Mouse (Mus musculus) cortical plate, adult 2 months (tissue): ENCODE data around the gene Vps13d.

ENCODE experiments used
- CTCF ChIP-seq: fragments of 200-500 bp; IDR thresholded peaks from 2 replicates; pipeline ENCODE4 v1.5.1; 2011; ENCODE audit warnings: mild to moderate bottlenecking, control low read depth, low read length; ENCODE audit not compliant: insufficient read depth; ENCODE audit errors: extremely low read depth
- POLR2A ChIP-seq: fragments of 200-500 bp; IDR thresholded peaks from 2 replicates; pipeline ENCODE4 v1.6.1; 2011; ENCODE audit warnings: mild to moderate bottlenecking, low read length, control low read depth; ENCODE audit not compliant: insufficient read depth; ENCODE audit errors: extremely low read depth

GRCm38 (mm10) chr4:144942433-144942832 is 252.4 kb downstream of the Vps13d start:
- no peak for TF ChIP-seq POLR2A
- TF ChIP-seq CTCF, result no peak
